Mouse (Mus musculus) liver, embryonic 11.5 days (tissue): Measurements from ENCODE around the gene Gbx1. TPM values are rescaled to one million over a fixed set of nuclear protein-coding genes. Genes with fewer than 3 reads are reported as not detected.

Experiments
- ATAC-seq: fragments of 200-750 bp; cut with Nextera tagmentation; replicated peaks from 2 replicates; pipeline ENCODE4 v1.8.0; 2017; ENCODE audit warnings: moderate number of reproducible peaks, mild to moderate bottlenecking, moderate TSS enrichment, moderate library complexity; ENCODE audit not compliant: low FRiP score
- DNase-seq: peaks from one replicate; pipeline ENCODE4 v3.0.0-alpha.2; 2017; ENCODE audit warnings: low spot score
- H3K27ac ChIP-seq: fragments of 300-500 bp; sonication (generic); 2 replicates; pipeline ENCODE4 v1.5.1; 2014; ENCODE audit warnings: mild to moderate bottlenecking, low read depth, low read length, control low read depth
- H3K27me3 ChIP-seq: fragments of 300-500 bp; sonication (generic); replicated peaks from 2 replicates; pipeline ENCODE4 v1.6.1; 2014; ENCODE audit warnings: low read length, mixed read lengths; ENCODE audit not compliant: control insufficient read depth, insufficient read depth
- H3K36me3 ChIP-seq: fragments of 300-500 bp; sonication (generic); 2 replicates; pipeline ENCODE4 v1.6.1; 2014; ENCODE audit warnings: mild to moderate bottlenecking, low read length, moderate library complexity, mixed read lengths; ENCODE audit not compliant: control insufficient read depth, insufficient read depth
- H3K4me1 ChIP-seq: fragments of 300-500 bp; sonication (generic); replicated peaks from 2 replicates; pipeline ENCODE4 v1.6.1; 2014; ENCODE audit warnings: low read length, mixed read lengths; ENCODE audit not compliant: control insufficient read depth, insufficient read depth
- H3K4me2 ChIP-seq: fragments of 300-500 bp; sonication (generic); 2 replicates; pipeline ENCODE4 v1.6.1; 2014; ENCODE audit warnings: mild to moderate bottlenecking, control low read depth, moderate library complexity
- H3K4me3 ChIP-seq: fragments of 300-500 bp; sonication (generic); 2 replicates; pipeline ENCODE4 v1.5.1; 2014; ENCODE audit warnings: low read depth, low read length, control low read depth
- H3K9ac ChIP-seq: fragments of 300-500 bp; sonication (generic); 2 replicates; pipeline ENCODE4 v1.6.1; 2014; ENCODE audit warnings: low read depth, low read length, control low read depth
- H3K9me3 ChIP-seq: fragments of 300-500 bp; sonication (generic); 2 replicates; pipeline ENCODE4 v1.6.1; 2016; ENCODE audit warnings: low read length, inconsistent platforms, mixed read lengths; ENCODE audit not compliant: control insufficient read depth
- WGBS: fragments of 180-500 bp; shearing (Covaris S2); extraction: QIAGEN DNeasy Blood & Tissue Kit; methylation state at CpG from one replicate; pipeline ENCODE4 v1.1.7; 2014; 5-methylcytosine and 5-hydroxymethylcytosine counted together
- polyA plus RNA-seq: library from polyadenylated mRNA; unstranded; fragments of >200 nt; fragmentation: Nextera tagmentation; extraction: Ambion mirVana; gene quantifications from 2 replicates; pipeline ENCODE4 v1.2.1, GENCODE M21; 2014

Gbx1 gene
- polyA plus RNA-seq, 1 experiment from 2014 or later = 0.04 TPM

GRCm38 (mm10) chr5:24495019-24495418, 32.0 kb downstream of the Gbx1 start:
- H3K4me2 ChIP-seq = no peak overlapping the region
- 91% methylated on average over 15 of the region's 15 CpGs for WGBS
- no peak overlapping the region for H3K9ac ChIP-seq
- peaks cover 23% of the 10 kb centered on the region for H3K36me3 ChIP-seq
- DNase-seq (no peak), ATAC-seq (no peak)
- H3K4me1 ChIP-seq = no peaks in the 10 kb centered on the region
- H3K27ac ChIP-seq = no peak overlapping the region
- no peaks in the 10 kb centered on the region for H3K9me3 ChIP-seq
- no peaks in the 10 kb centered on the region for H3K27me3 ChIP-seq
- no peak overlapping the region for H3K4me3 ChIP-seq

GRCm38 (mm10) chr5:24492546-24493285, 34.3 kb downstream of the Gbx1 start:
- H3K9ac ChIP-seq = no peak overlapping the region
- no peak for DNase-seq
- H3K36me3 ChIP-seq = peaks cover 26% of the 10 kb centered on the region
- 89% methylated on average over 16 of the region's 16 CpGs for WGBS
- no peak overlapping the region for H3K4me2 ChIP-seq
- H3K4me1 ChIP-seq = no peaks in the 10 kb centered on the region
- no peak overlapping the region for H3K4me3 ChIP-seq
- H3K9me3 ChIP-seq = no peaks in the 10 kb centered on the region
- no peak for ATAC-seq
- no peak overlapping the region for H3K27ac ChIP-seq
- H3K27me3 ChIP-seq = no peaks in the 10 kb centered on the region

- no peak for ATAC-seq
- H3K27me3 ChIP-seq = no peaks in the 10 kb centered on the region
Measured at GRCm38 (mm10) chr5:24490413-24490920, 36.5 kb downstream of the Gbx1 start.

GRCm38 (mm10) chr5:24486738-24487137, 40.3 kb downstream of the Gbx1 start:
- no peak for DNase-seq
- ATAC-seq = no peak
- no peaks in the 10 kb centered on the region for H3K27me3 ChIP-seq
- no peak overlapping the region for H3K9ac ChIP-seq
- H3K9me3 ChIP-seq = no peaks in the 10 kb centered on the region
- no peak overlapping the region for H3K27ac ChIP-seq
- H3K36me3 ChIP-seq = peaks cover 26% of the 10 kb centered on the region
- H3K4me3 ChIP-seq = no peak overlapping the region
- H3K4me1 ChIP-seq = peaks cover 14% of the 10 kb centered on the region
- H3K4me2 ChIP-seq = no peak overlapping the region
- WGBS = 85% methylated on average over 5 of the region's 5 CpGs

More at GRCm38 (mm10) chr5:24490413-24490920, 36.5 kb downstream of the Gbx1 start:
- Histone ChIP-seq H3K4me2 (no peak overlapping the region), H3K9me3 (no peaks in the 10 kb centered on the region), H3K4me3 (no peak overlapping the region), H3K27ac (0 out of 2 replicates have a peak overlapping the region, but pooled peaks have one; percentile 3), H3K36me3 (peaks cover 30% of the 10 kb centered on the region), H3K9ac (no peak overlapping the region), H3K4me1 (no peaks in the 10 kb centered on the region)
- DNase-seq = no peak
- WGBS = 83% methylated on average over 14 of the region's 14 CpGs

GRCm38 (mm10) chr5:24486097-24486496, 40.9 kb downstream of the Gbx1 start:
- WGBS = 10% methylated on average over 8 of the region's 8 CpGs
- Histone ChIP-seq H3K4me3 (no peak overlapping the region), H3K4me2 (no peak overlapping the region), H3K9ac (no peak overlapping the region), H3K4me1 (peaks cover 17% of the 10 kb centered on the region), H3K27ac (no peak overlapping the region), H3K36me3 (peaks cover 26% of the 10 kb centered on the region), H3K27me3 (no peaks in the 10 kb centered on the region), H3K9me3 (no peaks in the 10 kb centered on the region)
- DNase-seq (peak; percentile 84), ATAC-seq (no peak)

- no peak overlapping the region for H3K9ac ChIP-seq
- H3K9me3 ChIP-seq = no peaks in the 10 kb centered on the region
- 63% methylated on average over 22 of the region's 22 CpGs for WGBS
- H3K4me1 ChIP-seq = peaks cover 19% of the 10 kb centered on the region
- H3K36me3 ChIP-seq = peaks cover 25% of the 10 kb centered on the region
- 0 out of 2 replicates have a peak overlapping the region, but pooled peaks have one; percentile 2 for H3K4me3 ChIP-seq
- H3K27me3 ChIP-seq = no peaks in the 10 kb centered on the region
- ATAC-seq = no peak
- peak overlapping the region; percentile 51 for H3K4me2 ChIP-seq
- H3K27ac ChIP-seq = no peak overlapping the region
- no peak for DNase-seq
Measured at GRCm38 (mm10) chr5:24484963-24485362, 42.0 kb downstream of the Gbx1 start.

- Histone ChIP-seq H3K4me1 (peaks cover 19% of the 10 kb centered on the region), H3K9ac (0 out of 2 replicates have a peak overlapping the region, but pooled peaks have one; percentile 5), H3K9me3 (no peaks in the 10 kb centered on the region), H3K36me3 (peaks cover 27% of the 10 kb centered on the region), H3K4me2 (peak overlapping the region; percentile 43), H3K4me3 (no peak overlapping the region), H3K27me3 (no peaks in the 10 kb centered on the region), H3K27ac (peak overlapping the region; percentile 78)
- WGBS = 36% methylated on average over 11 of the region's 11 CpGs
- DNase-seq (no peak), ATAC-seq (peak; percentile 13; the same call in 1 of the 2 replicates)
Measured at GRCm38 (mm10) chr5:24483326-24483725, 43.7 kb downstream of the Gbx1 start.

- no peaks in the 10 kb centered on the region for H3K9me3 ChIP-seq
- peak; percentile 57 for ATAC-seq
- peaks cover 30% of the 10 kb centered on the region for H3K36me3 ChIP-seq
- H3K4me2 ChIP-seq = peak overlapping the region; percentile 43
- no peak overlapping the region; the same call in 1 of the 2 replicates for H3K4me3 ChIP-seq
- no peaks in the 10 kb centered on the region for H3K27me3 ChIP-seq
- H3K27ac ChIP-seq = peak overlapping the region; percentile 78
- DNase-seq = no peak
- H3K4me1 ChIP-seq = peaks cover 19% of the 10 kb centered on the region
- 58% methylated on average over 41 of the region's 41 CpGs for WGBS
- no peak overlapping the region for H3K9ac ChIP-seq
Measured at GRCm38 (mm10) chr5:24482247-24483079, 44.5 kb downstream of the Gbx1 start.
